Mouse (Mus musculus): Measurements from ENCODE around the gene Cbx1. TPM values are rescaled to one million over a fixed set of nuclear protein-coding genes. Genes with fewer than 3 reads are reported as not detected.
"Not testable (repeated sequence)": the region's sequence is repeated elsewhere in the genome, so short reads cannot be mapped to it uniquely, and the experiment has no call there.

The Cbx1 gene
- total and polyA plus RNA-seq, 3 experiments = 132 to 368 (median 152) TPM

- H3K27me3 ChIP-seq (ENCODE audit: control insufficient read depth in 1 of 2, insufficient read depth in 2 of 2, low read length in 2 of 2); H3K36me3 ChIP-seq (ENCODE audit: control insufficient read depth in 1 of 2, insufficient read depth in 2 of 2, low read length in 2 of 2); H3K27ac ChIP-seq (ENCODE audit: control insufficient read depth, low read depth, low read length); H3K79me2 ChIP-seq (ENCODE audit: control insufficient read depth, insufficient read depth, low read length, poor library complexity); H3K9me3 ChIP-seq (replicated peaks; ENCODE audit: insufficient read depth, low read length): not testable (repeated sequence)
- TF ChIP-seq RAD21 (IDR thresholded peaks at IDR 0.05; ENCODE audit: low read depth, low read length) = peak; percentile 43
- TF ChIP-seq HCFC1 (IDR thresholded peaks at IDR 0.05; ENCODE audit: low read depth, low read length) = peak; percentile 34; the same call in 1 of the 2 replicates
- peak; percentile 86 for TF ChIP-seq MXI1 (IDR thresholded peaks at IDR 0.05; ENCODE audit: low read depth, low read length)
- TF ChIP-seq MAX (IDR thresholded peaks at IDR 0.05; ENCODE audit: low read length) = peak; percentile 72
- peak; percentile 79 to 88 (median 85) for TF ChIP-seq CTCF (IDR thresholded peaks at IDR 0.05 in 2 of 3, conservative IDR thresholded peaks at IDR 0.05 in 1 of 3; ENCODE audit: control insufficient read depth in 1 of 3, insufficient read depth in 1 of 3, low read depth in 2 of 3, low read length in 3 of 3, poor library complexity in 1 of 3, severe bottlenecking in 1 of 3)
- peak; percentile 86 for TF ChIP-seq ZNF384 (IDR thresholded peaks at IDR 0.05; ENCODE audit: low read depth, low read length)
- TF ChIP-seq SIN3A (IDR thresholded peaks at IDR 0.05; ENCODE audit: low read length) = peak; percentile 69
- peak; percentile 51 for TF ChIP-seq SMC3 (IDR thresholded peaks at IDR 0.05; ENCODE audit: low read depth, low read length)
- TF ChIP-seq MYC (IDR thresholded peaks at IDR 0.05; ENCODE audit: low read depth, low read length) = peak; percentile 97
- peak overlapping the region; percentile 38 for H3K9ac ChIP-seq (ENCODE audit: control insufficient read depth, low read depth, low read length, poor library complexity, severe bottlenecking)
- peak; percentile 91 for DNase-seq (ENCODE audit: low read depth, low spot score)
- peak overlapping the region; percentile 14 to 25; a peak in 3 of 4 replicates for H3K4me3 ChIP-seq (ENCODE audit: control insufficient read depth in 1 of 2, insufficient read depth in 1 of 2, low read depth in 2 of 2, low read length in 2 of 2)
- peaks cover 0 to 17% of the 10 kb centered on the region in 2 experiments; a peak in 3 of 4 replicates for H3K4me1 ChIP-seq (ENCODE audit: control insufficient read depth in 1 of 2, insufficient read depth in 2 of 2, low read length in 2 of 2)
These were observed 4.1 kb upstream of the Cbx1 start for GRCm38 (mm10) chr11:96784847-96785246.

GRCm38 (mm10) chr11:96786731-96787450 lies 2.0 kb upstream of the Cbx1 start:
- no peak for DNase-seq (ENCODE audit: low read depth, low spot score)
- Histone ChIP-seq H3K27me3 (ENCODE audit: control insufficient read depth in 1 of 2, insufficient read depth in 2 of 2, low read length in 2 of 2) (no peaks in the 10 kb centered on the region), H3K36me3 (ENCODE audit: control insufficient read depth in 1 of 2, insufficient read depth in 2 of 2, low read length in 2 of 2) (peaks cover 6 to 23% of the 10 kb centered on the region in 2 experiments; a peak in 3 of 4 replicates), H3K4me1 (ENCODE audit: control insufficient read depth in 1 of 2, insufficient read depth in 2 of 2, low read length in 2 of 2) (peaks cover 0 to 21% of the 10 kb centered on the region in 2 experiments; a peak in 3 of 4 replicates), H3K9ac (ENCODE audit: control insufficient read depth, low read depth, low read length, poor library complexity, severe bottlenecking) (no peak overlapping the region), H3K9me3 (replicated peaks; ENCODE audit: insufficient read depth, low read length) (no peaks in the 10 kb centered on the region), H3K27ac (ENCODE audit: control insufficient read depth, low read depth, low read length) (no peak overlapping the region), H3K79me2 (ENCODE audit: control insufficient read depth, insufficient read depth, low read length, poor library complexity) (peaks cover 27% of the 10 kb centered on the region), H3K4me3 (ENCODE audit: control insufficient read depth in 1 of 2, insufficient read depth in 1 of 2, low read depth in 2 of 2, low read length in 2 of 2) (no peak overlapping the region)
- TF ChIP-seq POLR2AphosphoS2 (IDR thresholded peaks at IDR 0.05; ENCODE audit: low read length) (no peak), MYC (IDR thresholded peaks at IDR 0.05; ENCODE audit: low read depth, low read length) (no peak), ZC3H11A (IDR thresholded peaks at IDR 0.05; ENCODE audit: low read depth, low read length) (no peak), POLR2AphosphoS5 (IDR thresholded peaks at IDR 0.05; ENCODE audit: borderline replicate concordance, low read depth, low read length) (no peak), RAD21 (IDR thresholded peaks at IDR 0.05; ENCODE audit: low read depth, low read length) (no peak), ETS1 (IDR thresholded peaks at IDR 0.05; ENCODE audit: low read depth, low read length) (no peak), MAX (IDR thresholded peaks at IDR 0.05; ENCODE audit: low read length) (no peak)

GRCm38 (mm10) chr11:96789990-96790389 lies 1.1 kb downstream of the Cbx1 start:
- Histone ChIP-seq H3K9ac (ENCODE audit: control insufficient read depth, low read depth, low read length, poor library complexity, severe bottlenecking) (peak overlapping the region; percentile 89), H3K9me3 (replicated peaks; ENCODE audit: insufficient read depth, low read length) (no peaks in the 10 kb centered on the region), H3K36me3 (ENCODE audit: control insufficient read depth in 1 of 2, insufficient read depth in 2 of 2, low read length in 2 of 2) (peaks cover 16 to 20% of the 10 kb centered on the region in 2 experiments; a peak in 3 of 4 replicates), H3K27me3 (ENCODE audit: control insufficient read depth in 1 of 2, insufficient read depth in 2 of 2, low read length in 2 of 2) (no peaks in the 10 kb centered on the region), H3K79me2 (ENCODE audit: control insufficient read depth, insufficient read depth, low read length, poor library complexity) (peaks cover 49% of the 10 kb centered on the region), H3K27ac (ENCODE audit: control insufficient read depth, low read depth, low read length) (peak overlapping the region; percentile 45; the same call in 1 of the 2 replicates), H3K4me3 (ENCODE audit: control insufficient read depth in 1 of 2, insufficient read depth in 1 of 2, low read depth in 2 of 2, low read length in 2 of 2) (peak overlapping the region; percentile 57 to 85), H3K4me1 (ENCODE audit: control insufficient read depth in 1 of 2, insufficient read depth in 2 of 2, low read length in 2 of 2) (peaks cover 0 to 13% of the 10 kb centered on the region in 2 experiments)
- TF ChIP-seq USF1 (IDR thresholded peaks at IDR 0.05; ENCODE audit: low read depth, low read length) (no peak), HCFC1 (IDR thresholded peaks at IDR 0.05; ENCODE audit: low read depth, low read length) (0 out of 2 replicates have a peak, but pooled peaks have one; percentile 2), SIN3A (IDR thresholded peaks at IDR 0.05; ENCODE audit: low read length) (no peak), CHD1 (IDR thresholded peaks at IDR 0.05; ENCODE audit: low read depth, low read length) (0 out of 2 replicates have a peak, but pooled peaks have one; percentile 24)
- peak; percentile 55 for DNase-seq (ENCODE audit: low read depth, low spot score)

Measured in MEL (cell line).